12 mouse cellular contexts compared by ENCODE assay signal in genomic region chr1:122439358-122439757, GRCm38 (mm10).
DNase-seq lines count a peak whose midpoint lies in the region; TF ChIP-seq lines count a peak whose summit lies in the region.
"Had no signal": no experiment of that assay in that cellular context is flagged by ENCODE, and none has a peak within 500 bp of the region (broad histone marks: within the 10 kb centered on the region; RNA-seq: fewer than 3 reads in every experiment).

No protein-coding gene starts in this region.

- TF ChIP-seq CTCF in layer of hippocampus, adult 2 months (conservative IDR thresholded peaks at IDR 0.05) = peak; percentile 71

- H3K27me3 ChIP-seq in heart, embryonic 10.5 days (ENCODE audit: insufficient read depth, poor library complexity, severe bottlenecking) = no peaks in the 10 kb centered on the region
- H3K27me3 ChIP-seq: liver, embryonic 15.5 days; neural tube, embryonic 12.5 days; stomach, embryonic 15.5 days had no signal

- no peaks in the 10 kb centered on the region for H3K36me3 ChIP-seq in heart, embryonic 10.5 days
- H3K36me3 ChIP-seq: liver, embryonic 15.5 days; neural tube, embryonic 12.5 days; stomach, embryonic 15.5 days had no signal

- no peak overlapping the region for H3K4me3 ChIP-seq in layer of hippocampus, adult 2 months
- H3K4me3 ChIP-seq in heart, embryonic 10.5 days = no peak overlapping the region
- H3K4me3 ChIP-seq: liver, embryonic 15.5 days; neural tube, embryonic 12.5 days; stomach, embryonic 15.5 days had no signal

- H3K9me3 ChIP-seq in heart, embryonic 10.5 days = no peaks in the 10 kb centered on the region
- H3K9me3 ChIP-seq: liver, embryonic 15.5 days; neural tube, embryonic 12.5 days; stomach, embryonic 15.5 days had no signal

- no peak overlapping the region for H3K27ac ChIP-seq in layer of hippocampus, adult 2 months
- H3K27ac ChIP-seq in heart, embryonic 10.5 days = no peak overlapping the region
- H3K27ac ChIP-seq: liver, embryonic 15.5 days; neural tube, embryonic 12.5 days; stomach, embryonic 15.5 days had no signal

- peak; percentile 3 for DNase-seq in adrenal gland, adult 8-10 months
- DNase-seq in adrenal gland, adult 18-20 months (ENCODE audit: low spot score in 2 of 2) = no peak
- DNase-seq in layer of hippocampus, adult 2 months (ENCODE audit: low spot score in 2 of 2) = no peak
- no peak for DNase-seq in layer of hippocampus, adult 8-10 months (ENCODE audit: low spot score in 2 of 2)
- DNase-seq in MN1 (ENCODE audit: low spot score) = peak; percentile 8
- peak; percentile 56 for DNase-seq in kidney, adult 9 months
- DNase-seq in heart, embryonic 10.5 days (ENCODE audit: low spot score) = no peak
- DNase-seq in ovary, postnatal 36 days (ENCODE audit: low spot score) = no peak
- DNase-seq: B cell, adult 2 months had no signal

- no peaks in the 10 kb centered on the region for H3K4me1 ChIP-seq in heart, embryonic 10.5 days
- H3K4me1 ChIP-seq: liver, embryonic 15.5 days; neural tube, embryonic 12.5 days; stomach, embryonic 15.5 days had no signal

- WGBS in heart, embryonic 10.5 days = 67% methylated on average over 3 of the region's 3 CpGs

Comparison
In these comparisons a context has a peak if more than half of its experiments do, and no peak if none do; other contexts are left out.
1. DNase-seq: peak in adrenal gland, adult 8-10 months (single experiment), MN1 (single experiment) and kidney, adult 9 months (single experiment); none in adrenal gland, adult 18-20 months (0 of 2), layer of hippocampus, adult 2 months (0 of 2), layer of hippocampus, adult 8-10 months (0 of 2), heart, embryonic 10.5 days (single experiment) and ovary, postnatal 36 days (single experiment).